Mouse (Mus musculus): ENCODE results near the gene Rplp0. TPM values are rescaled to one million over a fixed set of nuclear protein-coding genes. Genes with fewer than 3 reads are reported as not detected.

Gene Rplp0
- polyA plus RNA-seq, 1 experiment from 2014 or later, result 1,268 TPM

DNA sequence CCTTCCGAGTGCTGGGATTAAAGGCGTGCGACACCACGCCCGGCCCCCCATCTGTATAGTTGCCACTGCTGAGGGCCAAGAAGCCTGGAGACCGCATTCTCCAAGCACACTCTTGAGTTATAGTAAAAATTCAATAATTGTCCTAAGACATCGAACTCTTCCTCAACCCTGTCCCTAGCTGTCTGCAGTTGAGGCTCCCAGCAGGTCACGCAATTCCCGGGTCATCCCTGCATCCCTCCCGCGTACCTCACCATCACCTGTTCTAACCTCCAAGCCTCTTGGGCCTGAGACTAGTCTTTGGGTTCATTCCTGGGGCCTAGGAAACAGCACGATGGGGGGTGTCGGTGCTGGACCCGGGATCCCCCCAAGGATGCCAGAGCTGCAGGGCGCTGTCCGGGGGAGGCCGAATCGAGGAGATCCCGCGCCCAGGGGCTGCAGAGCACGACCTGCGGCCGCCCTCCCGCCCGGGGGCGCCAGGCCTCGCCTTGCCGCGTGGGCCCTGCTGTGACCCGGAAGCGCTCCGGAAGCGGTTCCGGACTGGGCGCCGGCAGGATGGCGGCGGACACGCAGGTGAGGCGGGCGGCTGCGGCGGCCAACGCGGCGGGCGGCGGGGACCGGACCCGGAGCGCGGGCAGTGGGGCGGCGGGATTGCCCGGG lies 5.6 kb downstream of the Rplp0 start, which contains the start of gene Gcn1l1:
Gene Gcn1l1, plus strand, starts transcription at position 518 of the 657 bp plus-strand sequence.
- Histone ChIP-seq H3K27ac (replicated peaks in 1 of 2; ENCODE audit: control insufficient read depth in 1 of 2, insufficient read depth in 1 of 2, low read depth in 2 of 2, low read length in 2 of 2) (peak within 1 kb of the TSS; percentile 45 to 75; a peak in 3 of 4 replicates), H3K27me3 (ENCODE audit: control insufficient read depth, insufficient read depth, low read length) (no peaks in the 10 kb centered on the region), H3K4me2 (ENCODE audit: low read length) (peak within 1 kb of the TSS; percentile 77), H3K4me3 (ENCODE audit: control insufficient read depth in 1 of 2, insufficient read depth in 1 of 2, low read depth in 1 of 2, low read length in 2 of 2) (peak within 1 kb of the TSS; percentile 80 to 92), H3K9me3 (ENCODE audit: control insufficient read depth, low read length) (no peaks in the 10 kb centered on the region), H3K9ac (ENCODE audit: low read length) (peak within 1 kb of the TSS; percentile 96), H3K4me1 (ENCODE audit: control insufficient read depth in 2 of 2, insufficient read depth in 2 of 2, low read length in 2 of 2) (peaks cover 17 to 32% of the 10 kb centered on the region in 2 experiments), H3K36me3 (ENCODE audit: control insufficient read depth, insufficient read depth, low read length) (peaks cover 40% of the 10 kb centered on the region)
- ATAC-seq (ENCODE audit: insufficient number of reproducible peaks, insufficient read depth, low FRiP score, low read depth), result peak; percentile 77
- 3% methylated on average over 54 of the region's 55 CpGs for WGBS

DNA sequence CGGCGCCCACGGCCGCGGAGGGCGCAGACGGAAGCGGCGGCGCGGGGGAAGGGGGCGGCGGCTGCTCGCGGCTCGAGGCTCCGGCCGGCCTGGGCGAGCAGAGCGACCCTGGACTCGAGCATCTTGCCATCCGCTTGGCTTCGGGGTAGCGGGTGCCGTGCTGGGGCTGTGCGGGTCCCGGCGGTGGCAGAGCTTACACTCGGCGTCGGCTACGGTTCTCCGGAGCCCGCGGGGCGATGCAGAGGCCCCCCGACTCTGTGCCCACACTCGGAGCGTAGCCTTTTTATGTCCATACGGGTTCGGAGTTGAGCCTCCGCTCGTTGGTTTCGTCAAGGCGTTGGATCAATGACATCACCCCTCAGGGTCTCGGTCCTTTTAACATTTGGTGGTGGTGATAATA lies 6.1 kb downstream of the Rplp0 start:
- Histone ChIP-seq H3K4me3 (ENCODE audit: control insufficient read depth in 1 of 2, insufficient read depth in 1 of 2, low read depth in 1 of 2, low read length in 2 of 2) (peak overlapping the region; percentile 80 to 92), H3K4me2 (ENCODE audit: low read length) (peak overlapping the region; percentile 77), H3K9me3 (ENCODE audit: control insufficient read depth, low read length) (no peaks in the 10 kb centered on the region), H3K36me3 (ENCODE audit: control insufficient read depth, insufficient read depth, low read length) (peaks cover 37% of the 10 kb centered on the region), H3K27me3 (ENCODE audit: control insufficient read depth, insufficient read depth, low read length) (no peaks in the 10 kb centered on the region), H3K27ac (replicated peaks in 1 of 2; ENCODE audit: control insufficient read depth in 1 of 2, insufficient read depth in 1 of 2, low read depth in 2 of 2, low read length in 2 of 2) (peak overlapping the region in 1 of 2 experiments; percentile 75; a peak in 2 of 4 replicates), H3K4me1 (ENCODE audit: control insufficient read depth in 2 of 2, insufficient read depth in 2 of 2, low read length in 2 of 2) (peaks cover 15 to 28% of the 10 kb centered on the region in 2 experiments), H3K9ac (ENCODE audit: low read length) (peak overlapping the region; percentile 96)
- ATAC-seq (ENCODE audit: insufficient number of reproducible peaks, insufficient read depth, low FRiP score, low read depth), result 0 out of 2 replicates have a peak, but pooled peaks have one; percentile 23
- WGBS, result 1% methylated on average over 44 of the region's 46 CpGs

DNA sequence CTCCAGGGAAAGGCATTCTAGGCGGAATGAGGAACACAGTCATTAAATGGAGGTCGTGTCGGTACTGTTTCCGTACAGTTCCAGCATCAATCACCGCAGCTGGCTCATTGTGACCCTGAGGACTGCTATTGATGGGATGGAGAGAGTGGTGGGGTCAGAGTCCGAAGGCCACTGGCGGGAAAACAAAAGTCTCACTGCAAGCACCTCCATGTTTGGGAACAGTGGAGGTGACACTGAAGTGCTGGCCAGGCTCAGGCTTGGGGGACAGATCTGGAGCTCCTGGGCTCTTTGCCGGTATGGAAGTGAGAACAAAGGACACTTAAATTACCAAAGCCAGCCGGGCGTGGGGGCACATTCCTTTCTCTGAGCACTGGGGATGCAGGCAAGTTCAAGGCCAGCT lies 9.4 kb downstream of the Rplp0 start:
- H3K9ac ChIP-seq (ENCODE audit: low read length), result no peak overlapping the region
- no peaks in the 10 kb centered on the region for H3K27me3 ChIP-seq (ENCODE audit: control insufficient read depth, insufficient read depth, low read length)
- peak overlapping the region; percentile 34 to 36; a peak in 3 of 4 replicates for H3K27ac ChIP-seq (replicated peaks in 1 of 2; ENCODE audit: control insufficient read depth in 1 of 2, insufficient read depth in 1 of 2, low read depth in 2 of 2, low read length in 2 of 2)
- 54% methylated on average over 10 of the region's 10 CpGs for WGBS
- H3K4me1 ChIP-seq (ENCODE audit: control insufficient read depth in 2 of 2, insufficient read depth in 2 of 2, low read length in 2 of 2), result peaks cover 12 to 25% of the 10 kb centered on the region in 2 experiments; a peak in 3 of 4 replicates
- ATAC-seq (ENCODE audit: insufficient number of reproducible peaks, insufficient read depth, low FRiP score, low read depth), result no peak
- no peak overlapping the region for H3K4me3 ChIP-seq (ENCODE audit: control insufficient read depth in 1 of 2, insufficient read depth in 1 of 2, low read depth in 1 of 2, low read length in 2 of 2)
- no peaks in the 10 kb centered on the region for H3K9me3 ChIP-seq (ENCODE audit: control insufficient read depth, low read length)
- peaks cover 24% of the 10 kb centered on the region for H3K36me3 ChIP-seq (ENCODE audit: control insufficient read depth, insufficient read depth, low read length)
- no peak overlapping the region for H3K4me2 ChIP-seq (ENCODE audit: low read length)

DNA sequence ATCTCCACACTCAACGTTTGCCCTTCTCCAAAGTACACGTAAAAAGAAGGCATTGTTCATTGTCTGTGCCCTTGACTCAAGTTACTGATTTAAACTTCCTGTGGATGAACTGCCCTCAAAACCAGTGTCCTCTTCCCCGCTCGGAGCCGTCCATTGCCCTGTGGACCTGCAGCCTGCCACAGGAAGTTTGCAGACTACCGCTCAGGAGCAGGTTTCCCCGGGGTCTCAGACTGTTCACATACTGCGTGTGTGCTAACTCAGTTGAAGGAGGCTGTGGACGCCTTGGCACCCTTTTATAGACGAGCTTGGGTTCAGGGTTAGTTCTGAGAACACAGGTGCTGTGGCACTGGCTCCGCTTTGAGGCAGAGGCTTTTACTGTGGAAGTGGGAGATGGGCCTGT lies 10.0 kb downstream of the Rplp0 start:
- WGBS, result 68% methylated on average over 11 of the region's 11 CpGs

DNA sequence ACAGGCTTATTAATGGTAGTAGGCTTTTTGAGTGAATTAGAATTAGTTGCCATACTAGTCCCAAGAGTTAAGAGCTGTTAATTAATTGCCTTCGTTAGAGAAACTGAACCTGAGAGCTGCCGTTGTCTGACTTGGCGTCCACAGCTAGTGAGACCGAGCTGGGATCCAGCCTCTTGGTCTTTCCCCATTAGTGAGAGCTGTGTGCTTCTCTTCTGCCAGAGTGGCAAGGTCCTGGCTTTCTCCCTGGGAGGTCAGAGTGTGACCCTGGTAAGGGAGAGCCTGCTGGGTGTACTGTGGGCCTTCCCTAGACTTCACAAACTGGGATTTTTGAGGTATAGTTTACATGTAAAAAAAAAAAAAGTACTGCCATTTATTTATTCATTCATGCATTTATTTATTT lies 10.5 kb downstream of the Rplp0 start:
- Histone ChIP-seq H3K4me1 (ENCODE audit: control insufficient read depth in 2 of 2, insufficient read depth in 2 of 2, low read length in 2 of 2) (peaks cover 10 to 28% of the 10 kb centered on the region in 2 experiments; a peak in 3 of 4 replicates), H3K36me3 (ENCODE audit: control insufficient read depth, insufficient read depth, low read length) (peaks cover 28% of the 10 kb centered on the region), H3K27me3 (ENCODE audit: control insufficient read depth, insufficient read depth, low read length) (no peaks in the 10 kb centered on the region), H3K4me2 (ENCODE audit: low read length) (no peak overlapping the region), H3K9ac (ENCODE audit: low read length) (no peak overlapping the region), H3K27ac (replicated peaks in 1 of 2; ENCODE audit: control insufficient read depth in 1 of 2, insufficient read depth in 1 of 2, low read depth in 2 of 2, low read length in 2 of 2) (peak overlapping the region in 1 of 2 experiments; percentile 34; a peak in 1 of 4 replicates), H3K9me3 (ENCODE audit: control insufficient read depth, low read length) (no peaks in the 10 kb centered on the region), H3K4me3 (ENCODE audit: control insufficient read depth in 1 of 2, insufficient read depth in 1 of 2, low read depth in 1 of 2, low read length in 2 of 2) (no peak overlapping the region)
- no peak for ATAC-seq (ENCODE audit: insufficient number of reproducible peaks, insufficient read depth, low FRiP score, low read depth)
- WGBS, result 91% methylated on average over 4 of the region's 4 CpGs

More for the DNA sequence above, 10.0 kb downstream of the Rplp0 start:
- H3K4me2 ChIP-seq (ENCODE audit: low read length), result no peak overlapping the region
- H3K4me3 ChIP-seq (ENCODE audit: control insufficient read depth in 1 of 2, insufficient read depth in 1 of 2, low read depth in 1 of 2, low read length in 2 of 2), result no peak overlapping the region
- H3K27me3 ChIP-seq (ENCODE audit: control insufficient read depth, insufficient read depth, low read length), result no peaks in the 10 kb centered on the region
- no peak overlapping the region for H3K9ac ChIP-seq (ENCODE audit: low read length)
- peak overlapping the region; percentile 34 to 36; a peak in 3 of 4 replicates for H3K27ac ChIP-seq (replicated peaks in 1 of 2; ENCODE audit: control insufficient read depth in 1 of 2, insufficient read depth in 1 of 2, low read depth in 2 of 2, low read length in 2 of 2)
- no peaks in the 10 kb centered on the region for H3K9me3 ChIP-seq (ENCODE audit: control insufficient read depth, low read length)
- peaks cover 12 to 25% of the 10 kb centered on the region in 2 experiments; a peak in 3 of 4 replicates for H3K4me1 ChIP-seq (ENCODE audit: control insufficient read depth in 2 of 2, insufficient read depth in 2 of 2, low read length in 2 of 2)
- peaks cover 24% of the 10 kb centered on the region for H3K36me3 ChIP-seq (ENCODE audit: control insufficient read depth, insufficient read depth, low read length)
- no peak for ATAC-seq (ENCODE audit: insufficient number of reproducible peaks, insufficient read depth, low FRiP score, low read depth)

DNA sequence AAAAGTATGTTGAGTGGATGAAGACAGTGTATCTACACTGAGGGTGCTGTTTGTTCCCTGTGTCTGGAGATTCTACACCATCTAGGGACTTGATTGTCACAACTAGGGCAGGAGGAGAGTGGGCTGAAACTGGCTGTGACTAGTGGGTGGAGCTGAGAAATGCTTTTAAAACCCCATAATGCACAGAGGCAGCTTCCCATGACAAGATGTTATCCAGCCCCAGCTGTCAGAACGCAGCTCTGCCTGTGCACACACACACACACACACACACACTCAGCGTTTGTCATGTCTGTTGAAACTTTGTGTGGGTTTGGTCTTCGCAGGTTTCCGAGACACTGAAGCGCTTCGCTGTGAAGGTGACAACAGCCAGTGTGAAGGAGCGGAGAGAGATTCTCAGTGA lies 11.8 kb downstream of the Rplp0 start:
- Histone ChIP-seq H3K27ac (replicated peaks in 1 of 2; ENCODE audit: control insufficient read depth in 1 of 2, insufficient read depth in 1 of 2, low read depth in 2 of 2, low read length in 2 of 2) (no peak overlapping the region), H3K27me3 (ENCODE audit: control insufficient read depth, insufficient read depth, low read length) (no peaks in the 10 kb centered on the region), H3K4me1 (ENCODE audit: control insufficient read depth in 2 of 2, insufficient read depth in 2 of 2, low read length in 2 of 2) (peaks cover 8 to 30% of the 10 kb centered on the region in 2 experiments; a peak in 3 of 4 replicates), H3K9me3 (ENCODE audit: control insufficient read depth, low read length) (no peaks in the 10 kb centered on the region), H3K4me2 (ENCODE audit: low read length) (no peak overlapping the region), H3K36me3 (ENCODE audit: control insufficient read depth, insufficient read depth, low read length) (peaks cover 40% of the 10 kb centered on the region), H3K4me3 (ENCODE audit: control insufficient read depth in 1 of 2, insufficient read depth in 1 of 2, low read depth in 1 of 2, low read length in 2 of 2) (no peak overlapping the region), H3K9ac (ENCODE audit: low read length) (no peak overlapping the region)
- no peak for ATAC-seq (ENCODE audit: insufficient number of reproducible peaks, insufficient read depth, low FRiP score, low read depth)
- 89% methylated on average over 7 of the region's 7 CpGs for WGBS

- H3K9me3 ChIP-seq (ENCODE audit: control insufficient read depth, low read length), result no peaks in the 10 kb centered on the region
- peaks cover 58% of the 10 kb centered on the region for H3K36me3 ChIP-seq (ENCODE audit: control insufficient read depth, insufficient read depth, low read length)
- H3K4me1 ChIP-seq (ENCODE audit: control insufficient read depth in 2 of 2, insufficient read depth in 2 of 2, low read length in 2 of 2), result peaks cover 5 to 23% of the 10 kb centered on the region in 2 experiments; a peak in 3 of 4 replicates
- peak; percentile 67 for ATAC-seq (ENCODE audit: insufficient number of reproducible peaks, insufficient read depth, low FRiP score, low read depth)
- H3K4me3 ChIP-seq (ENCODE audit: control insufficient read depth in 1 of 2, insufficient read depth in 1 of 2, low read depth in 1 of 2, low read length in 2 of 2), result no peak overlapping the region
- H3K9ac ChIP-seq (ENCODE audit: low read length), result no peak overlapping the region
- H3K27ac ChIP-seq (replicated peaks in 1 of 2; ENCODE audit: control insufficient read depth in 1 of 2, insufficient read depth in 1 of 2, low read depth in 2 of 2, low read length in 2 of 2), result peak overlapping the region; percentile 78 to 79
- WGBS, result 44% methylated on average over 17 of the region's 17 CpGs
- H3K27me3 ChIP-seq (ENCODE audit: control insufficient read depth, insufficient read depth, low read length), result no peaks in the 10 kb centered on the region
- no peak overlapping the region for H3K4me2 ChIP-seq (ENCODE audit: low read length)
Observed at GRCm38 (mm10) chr5:115572679-115573535, 13.6 kb downstream of the Rplp0 start.
